Mouse (Mus musculus): ENCODE data around the gene Golga4.

Gene Golga4

DNA sequence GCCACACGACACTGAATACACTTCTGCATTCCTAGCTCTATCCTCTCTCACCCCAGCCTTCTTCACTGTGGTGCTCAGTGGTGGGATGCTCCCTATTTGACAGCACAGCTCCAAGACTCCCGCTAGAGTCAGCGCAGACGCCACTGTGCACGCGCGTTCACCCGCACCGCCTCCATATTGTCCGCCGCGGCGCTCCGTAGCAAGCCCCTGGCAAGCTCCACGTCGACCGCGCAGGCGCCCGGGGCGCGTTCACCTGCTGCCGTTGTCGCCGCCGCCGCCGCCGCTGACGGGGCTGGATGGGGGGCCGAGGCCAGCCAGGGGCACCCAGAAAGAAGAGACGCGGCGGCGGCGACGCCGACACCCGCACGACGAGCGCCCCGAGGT is at the start of gene Golga4:
TSS of gene Golga4 (plus strand) at position 248 of the 384 bp plus-strand sequence.
- peak; percentile 85 to 94 for DNase-seq (ENCODE audit: low spot score in 2 of 2)

DNA sequence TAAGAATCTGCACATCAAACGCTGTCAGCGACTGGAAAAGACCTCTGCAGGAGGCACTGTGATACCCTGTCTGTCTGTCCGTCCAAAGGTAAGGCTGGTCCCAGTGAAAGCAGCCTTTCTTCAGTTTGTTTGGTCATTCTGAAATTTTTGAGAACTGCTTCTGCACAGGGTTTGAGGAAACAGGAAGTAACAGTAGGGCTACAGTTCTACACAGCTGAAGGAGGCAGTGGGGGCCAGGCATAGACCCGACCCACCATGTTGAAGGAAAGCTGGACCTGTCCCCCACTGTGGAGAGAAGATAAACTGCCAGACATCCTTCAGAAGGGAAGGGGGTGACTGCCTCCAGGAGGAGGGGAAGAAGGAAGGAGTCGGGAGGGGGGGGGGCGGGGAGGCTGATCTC is 49.7 kb upstream of the Golga4 start:
- DNase-seq (ENCODE audit: low spot score in 2 of 2) = no peak

DNA sequence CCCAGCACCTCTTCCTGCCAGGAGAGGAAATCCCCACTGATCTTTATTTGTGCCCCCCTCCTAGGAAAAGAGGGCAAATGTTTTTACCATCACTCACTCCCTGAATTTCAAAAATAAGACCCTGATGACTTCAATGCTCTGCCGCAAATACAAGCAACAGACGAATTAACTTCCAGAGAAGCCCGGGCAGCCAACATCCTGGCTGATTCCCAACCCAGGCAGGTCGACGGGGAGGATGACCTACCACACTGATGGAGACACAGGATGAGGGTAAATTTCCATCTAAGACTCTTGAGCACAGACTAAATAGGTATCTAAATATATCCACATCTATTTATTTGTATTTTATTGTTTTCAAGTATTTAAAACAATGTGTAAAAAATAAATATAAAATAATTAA is 48.0 kb upstream of the Golga4 start:
- DNase-seq (ENCODE audit: low spot score in 2 of 2) = no peak

DNA sequence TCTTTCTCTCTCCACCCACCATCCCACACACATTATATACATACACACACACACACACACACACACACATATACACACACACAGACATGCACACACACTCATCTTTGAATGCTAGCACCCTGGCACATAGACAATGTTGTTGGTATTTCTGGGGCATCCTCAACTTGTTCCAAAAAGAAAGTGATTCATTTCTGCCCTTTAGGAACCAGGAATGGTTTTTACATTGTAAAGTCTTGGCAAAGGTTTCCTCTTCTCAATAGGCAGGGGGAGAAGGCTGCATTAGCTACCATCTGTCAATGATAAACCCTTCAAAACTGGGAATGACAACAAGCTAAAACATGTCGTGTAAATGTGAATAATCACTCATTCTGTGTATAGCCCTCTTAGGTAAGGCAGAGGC is 42.0 kb upstream of the Golga4 start:
- DNase-seq (ENCODE audit: low spot score in 2 of 2) = no peak

DNA sequence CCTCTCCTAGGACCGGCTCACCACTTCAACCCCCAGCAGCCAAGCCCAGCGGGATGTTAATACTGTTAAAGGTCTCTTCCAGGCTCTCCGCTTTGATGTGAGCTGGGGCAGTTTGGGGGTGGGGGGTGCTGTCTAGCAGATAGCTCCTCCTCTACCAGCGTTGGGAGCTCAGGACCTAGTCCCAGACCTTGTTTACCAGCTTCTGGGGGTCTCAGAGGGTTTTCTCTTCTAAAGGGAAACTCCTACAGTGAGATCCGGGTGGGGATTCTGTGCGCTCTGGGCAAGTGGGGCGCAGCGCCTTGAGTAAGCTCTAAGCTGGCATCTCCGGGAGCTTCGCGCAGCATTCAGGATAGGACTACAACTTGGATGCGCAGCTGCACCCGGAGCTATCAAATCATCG is 37.8 kb upstream of the Golga4 start:
- DNase-seq (ENCODE audit: low spot score in 2 of 2) = no peak

DNA sequence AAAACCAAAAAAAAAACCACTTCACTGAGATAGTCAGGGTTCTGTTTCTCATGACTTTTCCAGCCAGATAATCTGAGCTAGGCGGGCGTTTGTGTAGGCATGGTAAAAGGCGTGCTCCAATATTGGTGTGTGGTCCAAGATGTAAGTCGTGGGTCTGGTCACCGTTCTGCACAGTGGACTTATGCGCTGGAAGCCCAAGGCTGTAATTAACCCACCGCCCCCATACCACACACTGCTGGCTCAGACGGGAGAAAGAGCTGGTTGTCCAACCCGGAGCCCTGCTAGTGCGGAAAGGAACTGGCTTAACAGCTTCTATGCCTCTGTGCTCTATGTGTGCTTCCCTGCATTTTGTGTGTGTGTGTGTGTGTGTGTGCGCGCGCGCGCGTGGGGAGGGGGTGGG is 36.8 kb upstream of the Golga4 start:
- DNase-seq (ENCODE audit: low spot score in 2 of 2) = no peak

DNA sequence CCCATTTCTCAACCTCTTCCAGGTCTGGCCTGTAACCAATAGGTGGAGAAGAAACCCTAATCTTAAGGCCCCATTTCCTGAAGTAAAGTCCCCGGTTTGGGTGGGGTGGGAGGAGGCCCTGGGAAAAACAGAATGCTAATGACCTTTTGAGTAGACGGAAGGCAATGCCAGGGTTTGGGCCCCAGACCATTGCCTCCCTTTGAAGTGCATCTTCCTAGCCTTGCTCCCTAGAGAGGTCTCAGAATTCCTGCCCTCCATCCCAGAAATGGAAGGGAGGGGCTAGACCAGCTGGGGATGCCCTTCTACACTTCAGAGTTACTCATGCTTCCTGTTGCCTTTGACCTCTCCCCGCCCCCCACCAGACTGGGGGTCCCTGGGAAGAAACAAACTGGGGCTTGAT is 34.8 kb upstream of the Golga4 start:
- DNase-seq (ENCODE audit: low spot score in 2 of 2) = no peak

DNA sequence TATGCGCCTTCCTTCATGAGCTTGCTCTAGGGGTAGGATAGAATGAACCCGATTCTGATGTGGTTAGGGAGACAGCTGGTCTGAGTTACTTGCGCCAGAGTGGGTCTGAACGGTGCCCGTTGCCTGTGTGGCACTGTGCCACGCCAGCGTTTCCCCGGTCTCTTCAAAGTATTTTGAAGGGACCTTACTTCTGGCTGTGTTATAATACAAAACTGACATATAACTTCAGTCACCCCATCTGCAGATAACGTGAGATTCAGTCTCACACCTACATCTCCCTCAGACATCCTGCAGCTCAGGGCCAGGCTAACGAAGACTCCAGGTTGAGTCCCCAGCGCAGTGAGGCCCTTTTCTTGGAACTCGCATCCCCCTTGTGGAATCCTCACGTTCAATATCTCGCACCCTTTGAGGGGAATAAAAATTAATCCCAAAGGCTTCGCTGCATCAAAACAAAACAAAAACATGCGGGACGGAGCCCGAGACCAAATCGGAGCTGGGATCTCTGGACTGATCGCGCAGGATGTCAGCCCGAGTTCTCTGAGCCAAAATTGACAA is 29.8 kb upstream of the Golga4 start:
- no peak for DNase-seq (ENCODE audit: low spot score in 2 of 2)

DNA sequence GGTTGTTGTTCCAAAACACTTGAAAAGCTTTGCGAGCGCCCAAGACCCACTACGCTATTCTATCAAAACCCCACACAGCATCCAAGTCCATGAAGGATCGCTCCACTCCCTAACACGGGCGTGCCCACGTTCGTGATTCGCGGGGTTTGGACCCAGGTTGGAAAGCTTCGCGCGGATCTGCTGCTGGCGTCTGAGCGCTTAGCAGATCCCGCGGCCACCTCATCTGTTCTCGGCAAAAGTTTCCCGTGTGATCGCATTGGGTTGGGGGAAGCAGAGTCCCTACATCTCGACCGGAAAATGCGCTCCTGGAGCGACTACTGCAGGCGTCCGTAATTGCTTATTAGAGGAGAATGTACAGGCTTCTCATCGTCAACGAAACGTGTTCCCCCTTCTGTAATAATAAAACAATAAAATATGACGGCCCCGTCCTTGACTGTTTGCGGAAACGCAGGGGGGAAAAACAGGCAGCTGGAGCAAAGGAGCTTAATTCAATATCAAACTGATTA is 29.2 kb upstream of the Golga4 start:
- DNase-seq (ENCODE audit: low spot score in 2 of 2) = no peak

DNA sequence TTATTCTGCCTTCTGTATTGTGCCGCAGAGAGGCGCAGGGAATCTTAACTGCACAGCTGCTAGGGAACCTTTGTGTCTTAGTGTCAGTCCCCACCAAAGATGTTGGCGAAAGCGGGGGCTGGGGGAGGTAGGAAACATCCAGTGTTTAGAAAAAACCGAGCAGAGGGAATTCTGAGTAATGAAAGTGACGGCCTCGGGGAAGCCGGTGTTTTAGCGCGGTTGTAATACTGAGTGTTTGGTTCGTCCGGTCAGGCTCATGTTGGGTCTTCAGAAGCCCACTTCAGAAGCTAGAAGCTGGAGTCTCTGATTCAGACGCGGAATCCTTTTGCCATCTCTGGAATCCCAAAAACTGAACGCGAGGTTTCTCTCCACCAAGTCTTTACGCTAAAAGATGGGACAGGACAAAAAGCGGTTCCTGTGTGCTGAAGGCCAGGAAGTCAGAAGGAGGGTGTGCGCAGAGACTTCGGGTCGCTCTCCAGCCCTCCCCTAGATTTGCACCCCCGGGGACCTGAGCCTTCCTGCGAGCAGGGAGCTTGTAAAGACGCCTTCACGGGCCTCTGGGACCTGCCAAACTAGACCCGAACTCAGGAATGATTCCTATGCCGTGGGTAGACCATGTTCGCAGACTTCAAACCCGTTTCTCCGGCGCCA is 28.7 kb upstream of the Golga4 start:
- DNase-seq (ENCODE audit: low spot score in 2 of 2) = no peak

DNA sequence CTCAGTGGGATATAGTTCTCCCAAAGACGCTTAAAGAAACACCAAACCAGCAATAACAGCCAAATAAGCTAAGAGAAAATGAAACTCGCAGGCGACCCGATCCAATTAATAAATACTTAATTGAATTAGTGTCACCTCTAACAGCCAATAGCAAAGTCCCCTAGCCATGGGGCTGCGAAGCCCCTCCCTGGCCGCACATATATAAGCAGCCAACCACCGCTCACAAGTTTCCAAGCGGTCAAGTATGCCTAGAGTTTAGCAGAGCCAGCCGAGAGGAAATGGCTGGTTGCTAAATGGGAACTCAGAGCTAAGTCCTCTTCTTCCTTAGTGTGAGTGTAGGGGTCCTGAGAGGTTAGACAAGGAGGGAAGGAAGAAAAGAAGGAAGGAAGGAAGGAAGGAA is 28.1 kb upstream of the Golga4 start, which contains the start of gene Eomes:
TSS of gene Eomes (plus strand) at position 252 of the 400 bp plus-strand sequence.
- DNase-seq (ENCODE audit: low spot score in 2 of 2) = no peak

DNA sequence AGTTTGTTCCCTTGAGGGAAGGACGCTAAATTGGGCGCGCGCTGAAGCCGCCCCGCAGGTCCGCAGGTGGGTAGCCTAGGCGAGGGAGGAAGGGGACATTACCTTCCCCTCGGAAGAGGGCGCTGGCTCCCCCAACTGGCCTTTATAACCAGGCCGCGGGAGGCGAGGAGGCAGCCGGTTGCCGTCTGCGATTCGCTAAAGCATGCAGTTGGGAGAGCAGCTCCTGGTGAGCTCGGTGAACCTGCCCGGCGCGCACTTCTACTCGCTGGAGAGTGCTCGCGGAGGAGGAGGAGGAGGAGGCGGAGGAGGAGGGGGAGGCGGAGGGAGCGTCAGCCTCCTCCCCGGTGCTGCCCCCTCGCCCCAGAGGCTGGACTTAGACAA is 27.6 kb upstream of the Golga4 start:
- no peak for DNase-seq (ENCODE audit: low spot score in 2 of 2)

DNA sequence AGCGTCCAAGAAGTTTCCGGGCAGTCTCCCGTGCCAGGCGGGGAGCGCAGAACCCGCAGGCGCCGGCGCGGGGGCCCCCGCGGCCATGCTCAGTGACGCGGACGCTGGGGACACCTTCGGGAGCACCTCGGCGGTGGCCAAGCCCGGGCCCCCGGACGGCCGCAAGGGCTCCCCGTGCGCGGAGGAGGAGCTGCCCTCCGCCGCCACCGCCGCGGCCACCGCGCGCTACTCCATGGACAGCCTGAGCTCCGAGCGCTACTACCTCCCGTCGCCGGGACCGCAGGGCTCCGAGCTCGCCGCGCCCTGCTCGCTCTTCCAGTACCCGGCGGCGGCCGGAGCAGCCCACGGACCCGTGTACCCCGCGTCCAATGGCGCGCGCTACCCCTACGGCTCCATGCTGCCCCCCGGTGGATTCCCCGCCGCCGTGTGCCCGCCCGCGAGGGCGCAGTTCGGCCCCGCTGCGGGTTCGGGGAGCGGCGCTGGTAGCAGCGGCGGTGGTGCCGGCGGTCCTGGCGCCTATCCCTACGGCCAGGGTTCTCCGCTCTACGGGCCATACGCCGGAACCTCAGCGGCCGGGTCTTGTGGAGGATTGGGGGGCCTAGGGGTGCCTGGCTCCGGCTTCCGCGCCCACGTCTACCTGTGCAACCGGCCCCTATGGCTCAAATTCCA is 27.1 kb upstream of the Golga4 start:
- no peak for DNase-seq (ENCODE audit: low spot score in 2 of 2)

DNA sequence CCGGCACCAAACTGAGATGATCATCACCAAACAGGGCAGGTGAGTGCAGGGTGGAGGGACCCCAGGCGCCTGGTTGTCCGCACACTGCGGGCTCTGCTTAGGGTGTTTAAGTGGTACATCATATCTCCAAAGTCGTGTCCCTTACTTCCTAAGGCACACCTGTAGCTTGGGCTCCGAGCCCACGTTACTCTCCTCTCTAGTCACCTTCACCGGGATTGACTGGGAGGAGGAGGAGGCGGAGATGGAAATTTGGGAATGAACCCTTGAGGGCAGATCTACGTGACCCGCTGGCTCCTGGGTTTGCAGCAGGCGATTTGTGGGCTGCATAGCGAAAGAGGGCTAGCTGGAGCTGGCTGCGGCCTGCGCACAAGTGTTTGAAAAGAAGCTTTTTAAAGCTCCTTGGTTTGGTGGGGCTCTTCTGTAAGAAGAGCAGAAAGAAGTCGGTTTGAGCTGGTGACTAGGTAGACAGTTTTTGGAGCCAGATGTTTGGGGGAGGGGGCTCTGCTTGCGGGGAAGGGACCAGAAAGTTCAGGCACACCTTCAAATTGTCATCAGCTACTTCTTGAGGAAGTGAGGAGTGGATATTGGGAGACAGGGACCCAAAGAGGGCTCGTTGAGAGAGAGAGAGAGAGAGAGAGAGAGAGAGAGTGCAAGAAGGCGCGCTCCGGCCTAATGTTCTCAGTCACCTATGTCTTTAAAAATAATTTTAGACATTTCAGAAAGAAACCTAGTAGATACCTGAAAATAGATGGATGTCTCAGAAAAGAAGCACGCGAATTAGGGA is 26.4 kb upstream of the Golga4 start:
- DNase-seq (ENCODE audit: low spot score in 2 of 2) = no peak

DNA sequence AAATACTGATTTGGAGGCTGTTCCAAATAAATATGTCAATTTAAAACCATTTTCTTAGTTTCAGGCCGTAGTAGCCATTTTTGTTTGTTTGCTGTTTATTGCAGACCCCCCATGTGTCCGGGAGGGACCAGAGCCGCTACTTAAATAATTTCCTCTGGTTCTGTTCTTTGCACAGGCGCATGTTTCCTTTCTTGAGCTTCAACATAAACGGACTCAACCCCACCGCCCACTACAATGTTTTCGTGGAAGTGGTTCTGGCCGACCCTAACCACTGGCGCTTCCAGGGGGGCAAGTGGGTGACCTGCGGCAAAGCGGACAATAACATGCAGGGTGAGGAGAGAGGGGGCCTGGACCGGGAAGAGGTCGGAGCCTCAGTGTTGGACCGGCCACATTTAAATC is 25.8 kb upstream of the Golga4 start:
- DNase-seq (ENCODE audit: low spot score in 2 of 2) = no peak

DNA sequence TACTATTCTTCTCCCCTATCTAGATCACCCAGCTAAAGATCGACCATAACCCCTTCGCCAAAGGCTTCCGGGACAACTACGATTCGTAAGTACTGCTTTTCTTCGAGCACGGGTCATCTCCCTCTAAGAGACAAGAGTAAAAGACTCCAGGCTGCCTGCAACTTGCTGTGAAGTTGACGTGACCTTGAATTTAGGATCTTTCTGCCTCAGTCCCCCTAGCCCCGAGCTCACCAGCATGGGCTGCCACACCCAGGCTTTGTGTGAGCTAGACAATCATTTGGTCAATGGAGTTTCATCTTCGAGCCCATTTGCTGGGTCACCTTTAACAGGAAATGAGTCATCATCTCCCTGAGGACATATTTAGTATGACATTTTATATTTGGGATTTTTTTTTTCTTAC is 23.9 kb upstream of the Golga4 start:
- no peak for DNase-seq (ENCODE audit: low spot score in 2 of 2)

DNA sequence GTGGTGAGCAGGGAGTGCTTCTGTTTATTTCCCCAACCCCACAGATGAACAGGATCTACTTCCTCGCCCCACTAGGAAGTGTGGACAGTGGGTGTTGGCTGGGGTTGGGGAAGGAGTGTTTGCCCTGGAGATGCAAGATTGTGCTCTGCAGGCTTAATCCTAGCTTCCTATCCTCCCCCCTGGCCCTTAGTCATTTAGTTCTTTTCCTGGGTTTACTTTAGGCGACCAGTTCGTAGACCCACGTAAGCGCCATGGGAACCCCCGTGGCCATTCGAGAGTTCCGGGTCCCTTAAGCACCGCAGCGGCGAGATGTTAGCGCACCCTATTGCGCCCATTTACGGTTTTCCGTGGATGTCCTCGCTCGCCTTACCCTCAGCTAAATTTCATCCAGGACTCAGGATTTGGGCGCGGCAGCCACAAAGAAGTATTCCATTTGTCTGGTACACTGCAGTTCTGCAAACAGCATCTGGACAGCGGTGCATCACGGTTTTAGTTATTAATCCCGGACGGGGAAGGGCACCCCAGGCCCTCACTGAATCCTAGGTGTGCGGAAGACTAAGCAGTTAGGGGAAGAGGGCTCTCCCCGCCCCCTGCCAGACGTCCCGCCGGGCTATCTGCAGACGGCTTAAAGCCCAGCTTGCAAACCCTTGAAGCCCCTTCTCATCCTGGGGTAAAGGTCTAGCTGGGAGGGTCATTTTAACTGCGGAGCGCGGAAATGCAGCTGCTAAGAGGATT is 19.5 kb upstream of the Golga4 start:
- no peak for DNase-seq (ENCODE audit: low spot score in 2 of 2)

DNA sequence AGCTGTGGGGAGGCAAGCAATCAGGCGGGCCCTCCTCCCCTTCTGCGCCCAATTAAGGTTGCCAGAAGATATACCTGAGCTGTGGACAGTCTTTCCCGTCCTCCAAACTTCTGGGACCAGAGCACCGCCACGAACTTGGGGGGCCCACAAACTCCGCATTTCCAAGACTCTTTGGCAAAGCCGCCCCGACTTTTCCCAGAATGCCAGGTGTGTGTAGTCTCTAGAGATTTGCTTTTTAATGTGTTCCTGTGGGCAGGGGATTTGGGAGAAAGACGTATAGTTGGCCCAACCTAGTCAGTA is 19.0 kb upstream of the Golga4 start:
- DNase-seq (ENCODE audit: low spot score in 2 of 2) = no peak

DNA sequence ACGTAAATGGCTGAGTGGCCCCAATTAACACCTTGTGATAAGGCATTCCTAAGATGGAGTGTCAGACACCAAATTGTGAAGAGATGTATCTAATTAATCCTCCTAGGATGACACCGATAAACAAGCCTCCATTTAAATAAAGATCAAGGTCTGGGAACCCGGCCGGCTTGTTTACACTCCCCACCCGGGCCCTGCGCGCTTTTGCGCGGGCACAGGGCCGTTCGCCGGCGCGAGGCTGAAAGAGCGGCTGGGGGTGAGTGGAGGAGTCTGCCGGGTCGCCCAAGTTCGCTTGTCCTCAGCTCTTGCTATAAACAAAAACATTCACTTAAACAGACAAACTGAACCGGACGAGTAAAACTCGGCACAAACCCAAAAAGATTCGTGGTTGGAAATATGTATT is 18.4 kb upstream of the Golga4 start:
- DNase-seq (ENCODE audit: low spot score in 2 of 2) = no peak

DNA sequence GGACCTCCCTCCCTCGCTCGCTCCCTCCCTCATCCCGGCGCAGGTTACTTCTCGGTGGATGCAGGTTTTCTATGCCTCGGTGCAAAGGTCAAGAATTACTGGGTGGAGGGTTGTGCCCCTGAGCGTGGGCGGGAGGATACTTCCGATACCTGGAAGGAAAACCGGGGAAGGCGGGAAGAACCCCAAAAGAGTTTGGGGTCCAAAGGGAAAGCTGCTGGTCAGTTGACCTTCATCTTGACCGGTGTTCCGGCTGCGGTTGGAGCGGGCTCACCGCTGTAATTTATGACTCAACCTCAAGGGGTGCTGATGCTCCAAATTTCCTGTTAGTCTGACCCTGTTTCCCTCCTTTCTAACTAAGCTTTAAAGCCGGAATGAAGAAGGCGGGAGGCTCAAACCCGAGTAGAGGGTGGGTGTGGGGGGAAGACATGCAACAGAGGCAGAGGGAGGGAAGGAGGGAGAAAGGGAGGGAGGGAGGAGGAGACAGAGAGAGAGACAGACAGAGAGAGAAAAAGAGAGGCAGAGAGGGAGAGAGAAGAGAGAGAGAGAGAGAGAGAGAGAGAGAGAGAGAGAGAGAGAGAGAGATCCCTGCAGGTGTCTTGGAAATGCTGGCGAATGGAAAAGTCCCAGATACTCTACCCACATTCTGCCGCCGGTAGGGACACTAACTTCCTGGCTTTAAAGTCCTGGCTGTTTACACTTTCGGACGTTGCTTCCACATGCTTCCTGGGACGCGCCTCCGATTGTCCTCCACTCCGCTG is 17.8 kb upstream of the Golga4 start:
- no peak for DNase-seq (ENCODE audit: low spot score in 2 of 2)

DNA sequence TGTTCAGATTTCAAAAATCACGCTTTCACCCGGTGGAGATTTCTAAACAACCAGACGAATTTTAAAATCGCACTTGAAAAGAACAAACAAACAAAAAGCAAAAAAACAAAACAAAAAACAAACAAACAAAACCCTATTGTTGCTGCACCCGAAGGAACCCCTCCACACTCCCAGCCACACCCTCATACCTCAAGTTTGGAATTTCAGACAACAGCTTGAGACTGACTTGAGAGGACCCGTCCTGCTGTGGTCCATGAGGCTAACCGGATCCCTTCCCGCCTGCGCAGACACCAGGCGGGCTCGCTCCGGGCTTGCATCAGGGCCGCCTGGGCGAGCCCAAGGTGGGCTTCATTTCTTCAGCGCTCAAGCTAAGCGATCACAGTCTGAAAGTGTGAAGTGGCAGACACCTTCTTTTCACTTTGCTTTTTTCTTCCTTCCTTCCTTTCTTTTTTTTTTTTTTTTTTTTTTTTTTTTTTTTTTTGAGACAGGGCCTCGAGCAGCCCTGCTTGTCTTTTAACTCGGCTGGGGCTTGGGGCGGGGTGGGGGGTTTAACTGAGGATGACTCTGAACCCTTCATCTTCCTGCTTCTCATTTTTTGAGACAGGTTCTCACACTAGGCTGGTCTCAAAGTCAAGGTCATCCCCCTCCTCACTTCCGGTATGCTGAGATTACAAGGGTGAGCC is 17.0 kb upstream of the Golga4 start:
- no peak for DNase-seq (ENCODE audit: low spot score in 2 of 2)
